Mouse (Mus musculus) ES-Bruce4 (cell line): ENCODE measurements around the gene Ppm1m. TPM values are rescaled to one million over a fixed set of nuclear protein-coding genes. Genes with fewer than 3 reads are reported as not detected.

ENCODE experiments used
- H3K27ac ChIP-seq: 2 replicates; pipeline ENCODE4 v1.5.1; 2012; ENCODE audit warnings: low read length, inconsistent platforms; ENCODE audit not compliant: insufficient read depth
- H3K27me3 ChIP-seq: 2 replicates; pipeline ENCODE4 v1.6.1; 2012; ENCODE audit warnings: mild to moderate bottlenecking, low read length, inconsistent platforms; ENCODE audit not compliant: control insufficient read depth, poor library complexity, insufficient read depth, severe bottlenecking
- H3K36me3 ChIP-seq: 2 replicates; pipeline ENCODE4 v1.6.1; 2012; ENCODE audit warnings: inconsistent platforms, mild to moderate bottlenecking, low read length, moderate library complexity; ENCODE audit not compliant: control insufficient read depth, poor library complexity, insufficient read depth, severe bottlenecking
- H3K4me1 ChIP-seq: one replicate; pipeline ENCODE4 v1.8.1; 2011; ENCODE audit warnings: low read length; ENCODE audit not compliant: control insufficient read depth, insufficient read depth
- H3K4me3 ChIP-seq: 2 replicates; pipeline ENCODE4 v1.5.1; 2011; ENCODE audit warnings: low read depth, mild to moderate bottlenecking, low read length
- H3K9ac ChIP-seq: 2 replicates; pipeline ENCODE4 v1.6.1; 2012; ENCODE audit warnings: low read depth, mild to moderate bottlenecking, inconsistent platforms; ENCODE audit not compliant: poor library complexity, severe bottlenecking
- H3K9me3 ChIP-seq: replicated peaks from 2 replicates; pipeline ENCODE4 v1.6.1; 2012; ENCODE audit warnings: mild to moderate bottlenecking, low read length, inconsistent platforms; ENCODE audit not compliant: control insufficient read depth, poor library complexity, insufficient read depth, severe bottlenecking
- CTCF ChIP-seq: IDR thresholded peaks from one replicate; pipeline ENCODE4 v1.8.1; 2011; ENCODE audit warnings: low read depth, low read length
- EP300 ChIP-seq: IDR thresholded peaks from 2 replicates; pipeline ENCODE4 v1.6.1; 2011; ENCODE audit warnings: low read depth, low read length; ENCODE audit not compliant: insufficient read depth
- POLR2A ChIP-seq: IDR thresholded peaks from one replicate; pipeline ENCODE4 v1.8.1; 2011; ENCODE audit warnings: low read length; ENCODE audit not compliant: insufficient read depth
- polyA plus RNA-seq: library from polyadenylated mRNA; stranded (reverse); fragments of >200 nt; gene quantifications from 2 replicates; pipeline ENCODE4 v1.2.4, GENCODE M21; 2011; ENCODE audit warnings: low read depth; ENCODE audit not compliant: missing spikeins, insufficient read depth, insufficient read length

The Ppm1m gene
- polyA plus RNA-seq, 1 experiment: 23.4 TPM

GRCm38 (mm10) chr9:106159784-106160301, 39.7 kb downstream of the Ppm1m start:
- peak overlapping the region; percentile 51 for H3K9ac ChIP-seq
- H3K9me3 ChIP-seq: no peaks in the 10 kb centered on the region
- H3K27me3 ChIP-seq: no peaks in the 10 kb centered on the region
- H3K27ac ChIP-seq: peak overlapping the region; percentile 73
- TF ChIP-seq CTCF (no peak), POLR2A (peak; percentile 84), EP300 (no peak)
- no peaks in the 10 kb centered on the region for H3K4me1 ChIP-seq
- H3K36me3 ChIP-seq: no peaks in the 10 kb centered on the region
- H3K4me3 ChIP-seq: peak overlapping the region; percentile 80

GRCm38 (mm10) chr9:106159237-106159636, 40.3 kb downstream of the Ppm1m start:
- H3K27ac ChIP-seq: no peak overlapping the region; the same call in 1 of the 2 replicates
- no peaks in the 10 kb centered on the region for H3K36me3 ChIP-seq
- H3K9ac ChIP-seq: peak overlapping the region; percentile 49
- H3K4me3 ChIP-seq: peak overlapping the region; percentile 34
- H3K27me3 ChIP-seq: no peaks in the 10 kb centered on the region
- H3K9me3 ChIP-seq: no peaks in the 10 kb centered on the region
- no peaks in the 10 kb centered on the region for H3K4me1 ChIP-seq
- TF ChIP-seq CTCF: no peak
- TF ChIP-seq POLR2A: no peak
- no peak for TF ChIP-seq EP300

GRCm38 (mm10) chr9:106158037-106158491, 41.5 kb downstream of the Ppm1m start, which contains the start of gene Glyctk:
Gene Glyctk, minus strand, starts transcription at chr9:106158138.
- no peaks in the 10 kb centered on the region for H3K9me3 ChIP-seq
- H3K36me3 ChIP-seq: no peaks in the 10 kb centered on the region
- no peaks in the 10 kb centered on the region for H3K4me1 ChIP-seq
- TF ChIP-seq EP300 (no peak), POLR2A (no peak), CTCF (no peak)
- no peak within 1 kb of the TSS for H3K4me3 ChIP-seq
- H3K27ac ChIP-seq: no peak within 1 kb of the TSS
- no peaks in the 10 kb centered on the region for H3K27me3 ChIP-seq
- H3K9ac ChIP-seq: peak within 1 kb of the TSS; percentile 49

- H3K9ac ChIP-seq: peak overlapping the region; percentile 8; the same call in 1 of the 2 replicates
- no peak overlapping the region for H3K4me3 ChIP-seq
- H3K36me3 ChIP-seq: no peaks in the 10 kb centered on the region
- no peaks in the 10 kb centered on the region for H3K4me1 ChIP-seq
- TF ChIP-seq CTCF (no peak), POLR2A (no peak), EP300 (no peak)
- H3K27ac ChIP-seq: no peak overlapping the region
- H3K27me3 ChIP-seq: no peaks in the 10 kb centered on the region
- H3K9me3 ChIP-seq: no peaks in the 10 kb centered on the region
Measured at GRCm38 (mm10) chr9:106157623-106157925, 42.0 kb downstream of the Ppm1m start.

- TF ChIP-seq EP300 (no peak), CTCF (peak; percentile 54)
- Histone ChIP-seq H3K27ac (no peak overlapping the region), H3K36me3 (no peaks in the 10 kb centered on the region), H3K9me3 (no peaks in the 10 kb centered on the region), H3K4me3 (no peak overlapping the region), H3K27me3 (no peaks in the 10 kb centered on the region), H3K4me1 (no peaks in the 10 kb centered on the region), H3K9ac (no peak overlapping the region)
Measured at GRCm38 (mm10) chr9:106156921-106157622, 42.5 kb downstream of the Ppm1m start.

- TF ChIP-seq CTCF (peak; percentile 72), POLR2A (no peak)
- Histone ChIP-seq H3K9ac (no peak overlapping the region), H3K36me3 (no peaks in the 10 kb centered on the region), H3K4me3 (no peak overlapping the region), H3K4me1 (no peaks in the 10 kb centered on the region), H3K27me3 (no peaks in the 10 kb centered on the region), H3K9me3 (no peaks in the 10 kb centered on the region), H3K27ac (no peak overlapping the region)
Measured at GRCm38 (mm10) chr9:106156419-106156818, 43.1 kb downstream of the Ppm1m start.
